Mouse (Mus musculus) layer of hippocampus, adult 18-20 months (tissue): Measurements from ENCODE around the gene Otol1. TPM values are rescaled to one million over a fixed set of nuclear protein-coding genes. Genes with fewer than 3 reads are reported as not detected.

Experiments used
- DNase-seq, 2 experiments: peaks; one replicate each; pipeline ENCODE4 v3.0.0; 2022; ENCODE audit warnings: low spot score in 2 of 2
- long read RNA-seq: library from polyadenylated mRNA; stranded (forward); transcript quantifications from one replicate; pipeline ENCODE4 v2.0.0, GENCODE M21; 2021
- total RNA-seq, 2 experiments: library from RNA; stranded (reverse); gene quantifications; 2 replicates each; pipeline ENCODE4 v1.2.3; 2021

Otol1 gene
- total RNA-seq = not detected
- long read RNA-seq = 0 reads

DNA sequence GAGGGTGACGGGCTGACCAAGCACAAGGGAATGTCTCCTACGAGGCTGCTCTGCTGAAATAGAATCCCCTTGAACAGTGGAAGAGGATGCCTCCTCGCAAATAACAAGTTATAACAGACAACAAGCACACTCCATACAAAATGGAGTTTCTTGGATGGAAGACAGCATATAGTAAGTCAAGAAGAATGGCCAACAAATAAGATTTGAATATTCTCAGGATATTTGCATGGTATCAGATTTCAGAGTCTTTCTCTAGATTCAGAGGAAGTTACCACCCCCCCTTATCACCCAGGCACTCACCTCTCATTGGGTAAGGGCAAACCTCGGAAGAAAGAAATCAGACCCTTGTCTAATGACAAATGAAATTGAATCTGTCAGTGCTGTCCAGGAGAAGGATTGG, at the start of gene Otol1:
Otol1 (plus strand) TSS at position 301 of the 400 bp plus-strand sequence.
- DNase-seq = no peak

GRCm38 (mm10) chr3:69962187-69962586, 45.2 kb upstream of the Otol1 start:
- peak in 1 of 2 experiments; percentile 16 for DNase-seq

DNA sequence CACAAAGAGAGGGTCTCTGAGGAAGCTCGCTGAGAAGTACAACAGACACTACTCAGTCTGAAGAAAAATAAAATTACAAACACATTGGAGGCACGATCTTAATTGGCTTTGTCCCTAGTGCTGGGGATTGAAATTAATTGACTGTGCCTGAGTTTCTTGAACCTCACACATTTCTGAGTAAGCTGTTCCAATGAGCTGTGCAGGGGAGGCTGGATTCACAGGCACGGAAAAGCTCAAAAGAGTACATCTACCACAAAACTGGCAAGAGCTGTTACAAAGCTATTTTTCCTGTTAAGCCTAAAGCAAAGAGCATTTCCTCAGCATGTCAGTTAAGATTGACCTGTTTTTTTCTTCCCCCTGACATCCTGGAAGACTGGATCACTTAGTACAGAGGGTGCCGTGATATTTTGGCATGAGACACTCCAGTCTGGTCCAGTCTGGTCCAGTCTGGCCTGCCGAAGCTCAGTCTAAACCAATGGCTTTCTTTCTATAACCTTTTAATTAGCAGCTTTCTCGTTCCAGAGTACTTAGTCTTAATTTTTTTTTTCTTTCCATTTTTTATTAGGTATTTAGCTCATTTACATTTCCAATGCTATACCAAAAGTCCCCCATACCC, 35.8 kb upstream of the Otol1 start:
- DNase-seq = peak in 1 of 2 experiments; percentile 30

DNA sequence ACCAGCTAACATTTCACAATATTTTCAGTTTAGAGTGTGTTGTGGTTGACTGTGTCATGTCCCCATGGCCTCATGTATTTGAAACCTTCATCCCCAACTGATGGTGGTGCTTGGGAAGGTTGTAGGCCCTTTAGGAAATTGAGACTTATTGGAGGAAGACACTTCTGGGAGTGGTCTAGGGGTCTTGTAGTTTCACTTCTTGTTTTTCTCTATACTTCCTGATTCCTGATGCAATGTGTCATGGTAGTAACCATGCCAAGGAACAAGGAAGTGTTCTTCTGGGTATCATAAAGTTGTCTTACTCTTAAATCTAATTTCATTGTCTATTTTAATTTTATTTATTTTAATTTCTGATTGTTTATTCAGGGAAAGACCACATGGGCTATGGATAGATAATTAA, 29.3 kb upstream of the Otol1 start:
- DNase-seq = no peak

DNA sequence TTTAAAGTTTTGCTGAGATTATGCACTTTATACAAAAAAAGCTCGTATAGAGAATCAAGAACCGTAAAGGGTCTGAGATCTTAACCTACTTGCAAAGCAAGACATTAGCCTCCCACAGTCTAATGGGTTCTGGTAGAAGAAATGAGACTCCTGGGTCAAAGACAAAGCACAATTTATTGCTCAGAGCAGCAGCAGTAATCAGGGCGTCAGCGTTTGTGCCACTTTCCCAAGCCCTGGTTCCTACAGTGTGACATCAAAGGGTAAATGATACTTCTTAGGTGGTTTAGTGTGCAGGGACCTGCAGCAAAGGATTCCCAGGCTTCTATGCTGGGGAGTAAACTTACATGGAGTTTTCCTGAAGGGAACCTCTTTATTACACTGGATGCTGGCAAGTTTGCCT, 13.6 kb upstream of the Otol1 start:
- DNase-seq = no peak

GRCm38 (mm10) chr3:70001540-70001939, 5.9 kb upstream of the Otol1 start:
- DNase-seq = no peak

DNA sequence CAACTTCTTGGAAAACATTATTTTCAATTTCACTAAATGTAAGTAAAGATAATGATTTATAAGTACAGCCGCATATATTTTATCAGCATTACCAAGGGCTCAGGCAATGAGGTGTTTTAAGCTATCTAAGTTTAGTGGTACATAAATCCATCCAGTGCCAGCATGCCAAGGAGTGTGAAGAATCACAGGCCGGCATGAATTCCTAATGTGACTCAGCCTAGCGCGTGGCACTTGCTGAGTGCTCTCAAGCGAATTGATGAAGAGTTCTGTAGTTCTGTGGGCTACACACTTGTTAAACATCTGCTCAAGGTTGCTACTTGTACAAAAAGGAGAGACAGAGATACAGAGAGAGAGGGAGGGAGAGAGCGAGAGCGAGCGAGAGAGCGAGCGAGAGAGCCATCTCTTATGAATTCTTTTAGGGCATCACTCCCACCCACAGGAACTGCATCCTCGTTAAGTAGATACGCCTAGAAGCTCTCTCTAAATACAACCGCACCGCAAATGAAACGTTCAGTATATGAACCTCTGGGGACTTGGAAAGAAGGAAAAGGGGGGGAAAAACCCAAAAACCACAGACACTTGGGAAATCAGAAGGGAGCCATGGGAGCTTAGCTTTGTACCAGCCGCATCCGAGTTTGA, 4.2 kb upstream of the Otol1 start:
- DNase-seq = no peak

- peak in 1 of 2 experiments; percentile 20 for DNase-seq
Observed at GRCm38 (mm10) chr3:70003955-70004354, 3.5 kb upstream of the Otol1 start.

DNA sequence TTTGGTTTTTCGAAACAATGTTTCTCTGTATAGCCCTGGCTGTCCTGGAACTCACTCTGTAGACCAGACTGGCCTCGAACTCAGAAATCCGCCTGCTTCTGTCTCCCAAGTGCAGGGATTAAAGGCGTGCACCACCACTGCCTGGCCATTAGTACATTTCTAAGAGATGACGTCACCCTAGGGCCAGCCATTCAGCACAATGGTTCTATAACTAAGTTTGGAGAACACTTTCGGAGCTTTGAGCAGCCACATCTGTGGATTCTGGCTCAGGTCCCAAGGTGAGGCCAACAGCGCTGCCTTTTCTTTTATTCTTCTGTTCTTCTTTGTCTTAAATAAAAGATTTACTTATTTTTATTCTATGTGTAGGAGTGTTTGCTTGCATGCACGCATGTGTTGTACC, 3.0 kb upstream of the Otol1 start:
- DNase-seq = no peak

GRCm38 (mm10) chr3:70012641-70013040, 5.2 kb downstream of the Otol1 start:
- no peak for DNase-seq

- DNase-seq = no peak
Observed at GRCm38 (mm10) chr3:70026605-70027004, 19.2 kb downstream of the Otol1 start.

GRCm38 (mm10) chr3:70029260-70029659, 21.8 kb downstream of the Otol1 start:
- DNase-seq = no peak

DNA sequence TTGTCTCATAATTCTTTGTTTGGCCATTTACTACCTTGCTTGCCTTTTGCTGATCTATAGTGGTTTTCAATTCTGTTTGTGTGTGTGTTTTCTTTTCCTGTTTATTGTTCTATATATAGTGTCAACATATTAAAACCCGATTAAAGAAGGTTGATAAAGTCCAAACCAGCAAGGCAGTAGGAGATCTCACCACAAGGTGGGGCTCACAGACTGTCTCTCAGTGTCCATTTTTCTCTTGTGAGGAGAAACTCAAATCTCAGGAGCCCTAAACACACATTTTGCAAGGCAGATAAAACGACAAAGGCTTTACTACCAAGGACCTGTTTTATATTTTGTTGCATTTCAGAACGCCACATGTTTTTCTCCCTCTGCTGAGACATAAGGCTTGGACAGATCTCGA, 28.2 kb downstream of the Otol1 start:
- peak; percentile 40 to 80 for DNase-seq

Other genes with a start within 250 kb of the Otol1 start
- 1 to 10 TPM; 1.9 to 2.3 TPM for gene Sptssb, start 147.7 kb upstream of the Otol1 start, total RNA-seq